Mouse (Mus musculus) spleen, embryonic (tissue): ENCODE results near the gene Gns.

Experiments used
- CTCF ChIA-PET: fragments of 350-600 bp; sonication (Branson Sonifier 250); formaldehyde crosslinking; loops from one replicate; lab custom pipeline; 2022; lab: Charles Lee

The Gns gene

DNA sequence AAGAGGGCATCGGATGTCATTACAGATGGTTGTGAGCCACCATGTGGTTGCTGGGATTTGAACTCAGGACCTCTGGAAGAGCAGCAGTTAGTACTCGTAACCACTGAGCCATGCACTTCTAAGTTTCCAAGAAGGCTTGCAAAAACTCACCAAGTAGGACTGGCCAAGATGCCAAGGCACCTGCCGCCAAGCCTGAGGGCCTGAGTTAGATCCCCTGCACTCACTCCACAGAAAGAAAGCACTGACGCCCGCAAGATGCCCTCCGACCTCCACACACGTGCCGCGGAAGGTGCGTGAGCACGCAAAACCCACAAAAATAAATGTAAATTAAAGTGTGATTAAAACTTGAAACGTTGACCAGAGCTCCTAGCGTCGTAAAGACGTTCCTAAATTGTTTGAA, 584 bp upstream of the Gns start:
- CTCF ChIA-PET: interaction anchor here (0.6 to 0.7 kb wide), 2 partner anchors 14 to 39 kb away, joined by 3 to 4 read pairs; no protein-coding TSS in a partner anchor

- CTCF ChIA-PET: interaction anchor here (0.7 to 1.0 kb wide), 2 partner anchors 10 to 150 kb away, joined by 3 to 9 read pairs; no protein-coding TSS in a partner anchor
Observed at GRCm38 (mm10) chr10:121365781-121366272, 937 bp downstream of the Gns start.

- CTCF ChIA-PET: interaction anchor here (1.3 kb wide), 1 partner anchor 40 kb away, joined by 5 read pairs; no protein-coding TSS in a partner anchor
Observed at GRCm38 (mm10) chr10:121367271-121367670, 2.4 kb downstream of the Gns start.

GRCm38 (mm10) chr10:121367780-121368179, 2.9 kb downstream of the Gns start:
- CTCF ChIA-PET: interaction anchor here (0.6 to 1.3 kb wide), 2 partner anchors 40 to 1382 kb away, joined by 4 to 5 read pairs; no protein-coding TSS in a partner anchor

DNA sequence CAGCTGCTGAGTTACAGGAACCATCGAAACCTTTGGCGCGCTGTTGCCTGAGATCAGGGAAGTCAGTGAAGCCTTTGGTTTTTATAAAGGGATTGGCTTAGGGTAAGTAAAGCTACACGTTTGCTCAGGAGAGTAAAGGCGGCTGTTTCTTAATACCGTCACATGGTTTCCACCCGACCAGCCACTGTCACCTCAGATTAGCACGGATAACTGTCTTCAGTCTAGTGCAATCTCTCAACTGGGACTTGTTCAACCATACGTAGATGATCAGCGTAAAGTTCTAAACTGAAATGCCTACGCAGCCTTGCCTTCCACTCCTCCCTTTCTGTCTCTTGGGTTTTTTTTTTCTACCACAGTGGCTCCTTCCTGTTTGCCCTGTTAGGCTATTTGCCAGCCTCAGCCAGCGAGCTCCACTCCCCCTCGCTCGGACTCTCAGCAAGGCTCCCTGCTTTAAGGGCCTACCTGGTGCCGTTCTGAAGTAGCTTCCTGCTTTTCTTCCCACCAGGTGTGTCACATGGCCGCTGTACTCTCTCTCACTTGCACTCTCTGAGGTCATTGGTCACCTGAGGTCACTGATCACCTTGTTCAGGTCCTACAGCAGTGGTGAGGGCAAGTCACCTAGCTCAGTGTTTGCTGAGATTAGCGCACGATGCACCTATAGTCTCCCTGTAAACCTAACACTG, 4.0 kb downstream of the Gns start:
- CTCF ChIA-PET: no interaction called here

- CTCF ChIA-PET: no interaction called here
Observed at GRCm38 (mm10) chr10:121370777-121371176, 5.9 kb downstream of the Gns start.

- CTCF ChIA-PET: interaction anchor here (0.5 kb wide), 1 partner anchor 200 kb away, joined by 3 read pairs; no protein-coding TSS in a partner anchor
Observed at GRCm38 (mm10) chr10:121374013-121374412, 9.1 kb downstream of the Gns start.

- CTCF ChIA-PET: no interaction called here
Observed at GRCm38 (mm10) chr10:121374693-121375620, 10.1 kb downstream of the Gns start.

DNA sequence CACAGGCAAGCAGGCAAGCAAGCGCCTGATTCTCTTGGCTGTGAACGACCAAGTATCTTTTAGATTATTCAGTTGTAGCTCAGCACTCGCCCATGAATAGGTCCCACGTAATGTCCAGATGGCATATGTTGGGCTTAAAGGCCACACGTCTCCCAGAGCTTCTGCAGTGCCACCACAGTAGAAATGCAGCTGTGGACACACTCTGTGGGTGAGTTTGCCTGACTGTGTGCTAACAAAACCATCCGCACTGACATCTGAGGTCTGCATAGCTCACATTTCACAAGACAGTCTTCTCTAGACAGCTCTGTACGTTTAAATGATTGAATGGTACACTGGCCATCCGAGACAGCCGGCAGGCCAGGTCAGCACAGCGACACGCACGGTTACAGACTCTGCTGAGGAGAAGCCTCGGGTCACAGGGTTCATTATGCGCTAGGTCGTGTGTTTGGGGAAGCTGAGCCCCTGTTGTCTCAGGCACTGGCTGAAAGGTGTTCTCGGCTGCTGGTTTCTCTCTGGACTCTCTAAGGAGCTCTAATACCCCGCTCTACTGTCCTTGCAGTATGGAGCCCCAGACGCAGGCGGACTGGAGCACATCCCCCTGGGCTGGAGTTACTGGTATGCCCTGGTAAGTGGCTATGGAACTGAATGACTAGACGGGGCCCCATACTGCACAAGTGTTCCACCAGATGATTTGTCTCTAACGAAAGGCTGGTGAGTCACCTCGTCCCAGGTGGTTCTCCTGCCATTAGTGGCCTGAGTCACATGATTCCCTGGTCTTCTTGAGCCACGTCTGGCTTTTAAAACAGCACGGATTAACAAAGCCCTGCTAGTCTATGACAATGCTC, 11.0 kb downstream of the Gns start:
- CTCF ChIA-PET: interaction anchor here (0.6 to 0.8 kb wide), 2 partner anchors 10 to 96 kb away, joined by 3 to 4 read pairs; no protein-coding TSS in a partner anchor

- CTCF ChIA-PET: interaction anchor here (0.7 to 0.8 kb wide), 2 partner anchors 11 to 97 kb away, joined by 3 to 4 read pairs; no protein-coding TSS in a partner anchor
Observed at GRCm38 (mm10) chr10:121376530-121377271, 11.8 kb downstream of the Gns start.

DNA sequence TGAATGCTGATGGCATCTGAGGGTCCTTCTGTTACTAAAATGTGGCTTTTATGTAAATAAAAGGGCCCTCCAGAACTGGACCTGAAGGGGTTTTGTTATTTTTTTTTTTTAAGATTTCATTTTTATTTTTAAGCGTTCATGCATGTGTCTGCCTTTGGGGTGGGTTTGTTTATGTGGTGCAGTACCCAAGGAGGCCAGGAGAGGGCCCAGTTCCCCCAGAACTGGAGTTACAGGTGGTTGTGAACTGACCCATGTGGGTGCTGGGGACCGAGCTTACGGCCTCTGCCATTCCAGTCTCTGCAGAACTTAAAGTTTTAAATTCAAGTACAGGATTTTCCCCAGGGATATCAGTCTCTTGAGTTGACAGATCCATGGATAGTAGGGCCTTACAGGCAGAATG, 14.5 kb downstream of the Gns start:
- CTCF ChIA-PET: interaction anchor here (0.6 kb wide), 1 partner anchor 21 kb away, joined by 3 read pairs; no protein-coding TSS in a partner anchor

DNA sequence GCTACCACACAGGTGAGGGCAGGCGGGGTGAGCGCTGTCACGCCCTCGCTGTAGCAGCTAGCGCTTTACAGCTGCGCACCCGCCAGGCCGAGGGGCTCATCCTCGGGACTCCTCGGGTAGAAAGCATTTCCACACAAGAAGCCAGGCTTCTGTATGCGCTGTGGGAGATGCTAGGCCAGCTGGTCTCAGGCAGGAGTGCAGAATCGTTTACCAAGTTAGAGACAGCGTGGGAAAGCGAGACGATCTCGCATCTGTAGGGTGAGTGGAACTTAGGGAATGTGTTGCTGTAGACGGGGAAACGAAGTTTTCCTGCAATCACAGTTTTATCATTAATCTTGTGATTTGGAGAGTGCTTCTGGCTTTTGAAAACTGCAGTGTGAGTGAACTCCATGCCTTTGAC, 16.4 kb downstream of the Gns start:
- CTCF ChIA-PET: no interaction called here

DNA sequence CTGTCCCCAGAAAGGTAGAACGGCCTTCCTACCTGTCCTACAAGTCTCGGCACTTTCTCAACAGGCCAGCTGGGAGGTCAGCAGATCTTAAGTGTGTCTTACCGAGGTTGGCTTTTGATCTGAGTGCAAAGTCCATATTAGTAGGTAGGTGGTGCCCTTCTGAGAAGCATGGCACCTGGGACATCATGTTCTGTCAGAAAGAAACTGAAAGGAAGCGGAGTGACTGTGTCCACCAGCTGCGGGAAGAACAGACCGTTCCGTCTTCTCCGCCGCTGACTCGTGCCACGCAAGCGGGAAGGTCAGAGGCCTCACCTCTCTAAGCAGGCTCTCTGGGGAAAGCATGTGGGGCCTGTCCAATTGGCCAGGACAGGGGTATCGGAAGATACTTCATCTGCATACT, 19.8 kb downstream of the Gns start:
- CTCF ChIA-PET: no interaction called here

DNA sequence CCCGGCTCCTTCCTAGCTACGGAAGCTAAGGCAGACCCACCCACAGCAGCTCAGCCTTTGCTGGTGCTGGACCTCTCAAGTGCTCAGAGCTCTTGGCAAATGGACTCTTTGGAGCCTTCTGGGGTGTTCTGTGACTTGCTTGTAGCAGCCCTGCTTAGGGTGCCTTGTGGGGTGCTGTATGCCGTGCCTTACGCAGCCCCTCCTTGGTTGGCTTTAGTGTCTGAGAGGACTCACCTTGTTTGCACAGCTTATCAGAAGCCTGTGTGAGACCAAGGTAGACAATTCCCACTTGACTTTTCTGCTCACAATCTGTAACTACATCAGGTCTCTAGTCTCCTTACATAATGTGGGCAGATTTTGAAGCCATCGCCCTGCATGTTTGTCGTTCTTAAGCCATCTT, 20.8 kb downstream of the Gns start:
- CTCF ChIA-PET: no interaction called here

DNA sequence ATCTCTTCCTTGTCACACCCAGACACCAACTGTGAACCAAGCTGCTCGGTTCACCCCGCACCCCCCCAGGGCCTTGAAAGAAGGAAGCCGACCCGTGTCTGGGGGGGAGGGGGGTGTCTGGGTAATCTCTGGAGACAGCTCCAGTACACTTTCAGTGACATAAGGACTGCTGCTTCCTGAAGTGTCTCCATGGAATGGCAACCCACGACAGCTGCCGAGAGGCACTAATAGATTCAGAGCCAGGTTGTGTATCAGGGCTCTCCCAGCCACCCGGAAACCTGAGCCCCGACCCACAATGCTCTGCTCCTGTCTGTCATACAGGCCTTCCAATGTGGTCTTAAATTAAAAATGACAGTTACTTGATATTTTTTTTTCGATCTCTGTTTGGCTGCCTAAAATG, 21.5 kb downstream of the Gns start:
- CTCF ChIA-PET: no interaction called here

- CTCF ChIA-PET: no interaction called here
Observed at GRCm38 (mm10) chr10:121390602-121391001, 25.7 kb downstream of the Gns start.

DNA sequence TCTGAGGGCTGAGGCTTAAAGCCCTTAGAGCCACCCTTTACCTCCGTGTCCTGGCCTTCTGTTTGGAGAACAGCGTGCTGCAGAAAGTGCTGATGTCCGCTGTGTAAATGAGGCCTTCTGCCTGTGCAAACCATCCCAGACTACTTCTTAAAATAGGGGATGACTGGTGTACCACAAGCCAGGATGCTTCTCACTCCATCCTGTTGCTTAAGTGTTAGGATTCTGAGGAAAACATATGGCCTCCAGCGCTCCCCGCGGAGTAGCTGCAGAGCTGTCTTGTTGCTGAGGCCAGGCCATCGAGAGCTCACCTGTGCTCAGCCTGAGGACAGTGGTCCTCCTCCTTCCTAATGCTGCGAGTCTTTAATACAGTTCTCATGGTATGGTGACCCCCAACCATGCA, 27.0 kb downstream of the Gns start:
- CTCF ChIA-PET: no interaction called here

- CTCF ChIA-PET: no interaction called here
Observed at GRCm38 (mm10) chr10:121394270-121394669, 29.4 kb downstream of the Gns start.

DNA sequence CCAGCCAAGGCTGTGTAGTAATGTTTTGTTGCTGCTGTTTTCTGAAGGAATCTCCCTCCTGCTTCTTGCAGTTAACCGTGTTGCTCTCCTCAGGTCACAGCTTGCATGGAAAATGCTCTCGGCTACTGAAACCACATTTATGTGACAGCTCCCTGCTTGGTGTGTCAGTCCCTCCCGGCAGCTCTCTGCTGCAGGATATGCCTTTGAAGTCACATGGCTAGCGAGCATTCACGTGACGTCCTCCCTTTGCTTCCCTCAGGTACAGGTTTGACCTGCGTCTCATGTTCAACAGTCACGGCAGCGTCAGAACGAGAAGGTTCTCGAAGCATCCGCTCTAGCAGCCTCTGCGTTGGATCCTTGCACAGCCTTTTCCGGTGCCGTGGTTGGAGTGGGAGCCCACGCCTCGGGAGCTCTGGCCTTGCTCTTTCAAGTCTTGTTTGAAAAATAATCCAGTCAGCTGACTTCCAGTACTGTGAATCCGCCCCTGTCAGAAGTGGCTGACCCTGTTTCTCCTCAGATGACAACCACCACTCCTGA, 30.0 kb downstream of the Gns start:
- CTCF ChIA-PET: no interaction called here
